Mouse (Mus musculus) gastrocnemius, adult 2 months (tissue): ENCODE data around the gene Zfp280b. TPM values are rescaled to one million over a fixed set of nuclear protein-coding genes. Genes with fewer than 3 reads are reported as not detected.
A peak's percentile ranks its signal among the peaks of the same experiment; 100 is the strongest.

Source experiments
- DNase-seq: peaks from one replicate; pipeline ENCODE4 v3.0.0; 2022
- H3K27ac ChIP-seq: fragments of 200-600 bp; 2 replicates; pipeline ENCODE4 v1.8.1; 2022; ENCODE audit warnings: mild to moderate bottlenecking
- H3K4me3 ChIP-seq: fragments of 200-600 bp; 2 replicates; pipeline ENCODE4 v1.8.1; 2022; ENCODE audit warnings: mild to moderate bottlenecking, moderate library complexity
- CTCF ChIP-seq: fragments of 200-600 bp; IDR thresholded peaks from 2 replicates; pipeline ENCODE4 v1.8.1; 2022; ENCODE audit warnings: antibody characterized with exemption, mild to moderate bottlenecking, moderate library complexity
- intact Hi-C: fragments of 180-260 bp; cut with DNase I; formaldehyde crosslinking; loops from one replicate; pipeline ENCODE4 v1.15.1; 2025
- total RNA-seq, 2 experiments: library from RNA; stranded (reverse); gene quantifications; 2 replicates each; pipeline ENCODE4 v1.2.3; 2021

Zfp280b gene
- total RNA-seq, 2 experiments from 2014 or later: 9.5 to 10.3 TPM

GRCm38 (mm10) chr10:76012922-76013321, 19.5 kb upstream of the Zfp280b start:
- Histone ChIP-seq H3K27ac (no peak overlapping the region), H3K4me3 (no peak overlapping the region)
- intact Hi-C loops: no loop called here
- DNase-seq: no peak
- no peak for TF ChIP-seq CTCF

- intact Hi-C loops: no loop called here
- no peak for DNase-seq
- Histone ChIP-seq H3K4me3 (no peak overlapping the region), H3K27ac (peak overlapping the region; percentile 16; the same call in 1 of the 2 replicates)
- TF ChIP-seq CTCF: no peak
Measured at GRCm38 (mm10) chr10:76016886-76017285, 15.6 kb upstream of the Zfp280b start.

- DNase-seq: no peak
- H3K4me3 ChIP-seq: no peak overlapping the region
- H3K27ac ChIP-seq: no peak overlapping the region
- intact Hi-C loops: loop anchor here (10.0 kb wide), 1 partner anchor 1553 kb away; no protein-coding TSS in a partner anchor
- TF ChIP-seq CTCF: no peak
Measured at GRCm38 (mm10) chr10:76021728-76022127, 10.7 kb upstream of the Zfp280b start.

GRCm38 (mm10) chr10:76023921-76024320, 8.5 kb upstream of the Zfp280b start:
- intact Hi-C loops: loop anchor here (10.0 kb wide), 1 partner anchor 1551 kb away; no protein-coding TSS in a partner anchor
- no peak overlapping the region for H3K27ac ChIP-seq
- no peak for TF ChIP-seq CTCF
- H3K4me3 ChIP-seq: no peak overlapping the region
- no peak for DNase-seq

- H3K4me3 ChIP-seq: no peak overlapping the region
- H3K27ac ChIP-seq: no peak overlapping the region
- no peak for DNase-seq
- no peak for TF ChIP-seq CTCF
- intact Hi-C loops: loop anchor here (10.0 kb wide), 1 partner anchor 1549 kb away; no protein-coding TSS in a partner anchor
Measured at GRCm38 (mm10) chr10:76025470-76026190, 6.8 kb upstream of the Zfp280b start.

- DNase-seq: no peak
- intact Hi-C loops: loop anchor here (10.0 kb wide), 1 partner anchor 1547 kb away; no protein-coding TSS in a partner anchor
Measured at GRCm38 (mm10) chr10:76027127-76028015, 5.1 kb upstream of the Zfp280b start.

GRCm38 (mm10) chr10:76028016-76028366, 4.5 kb upstream of the Zfp280b start:
- DNase-seq: no peak
- no peak overlapping the region for H3K4me3 ChIP-seq
- no peak for TF ChIP-seq CTCF
- H3K27ac ChIP-seq: no peak overlapping the region
- intact Hi-C loops: loop anchor here (10.0 kb wide), 1 partner anchor 1547 kb away; no protein-coding TSS in a partner anchor

More at GRCm38 (mm10) chr10:76027127-76028015, 5.1 kb upstream of the Zfp280b start:
- TF ChIP-seq CTCF: no peak
- Histone ChIP-seq H3K4me3 (no peak overlapping the region), H3K27ac (peak overlapping the region; percentile 64)

- no peak for DNase-seq
- TF ChIP-seq CTCF: no peak
- Histone ChIP-seq H3K27ac (no peak overlapping the region), H3K4me3 (no peak overlapping the region)
- intact Hi-C loops: loop anchor here (10.0 kb wide), 1 partner anchor 1546 kb away; no protein-coding TSS in a partner anchor
Measured at GRCm38 (mm10) chr10:76028396-76028795, 4.1 kb upstream of the Zfp280b start.

GRCm38 (mm10) chr10:76029276-76029675, 3.2 kb upstream of the Zfp280b start:
- no peak for TF ChIP-seq CTCF
- Histone ChIP-seq H3K4me3 (no peak overlapping the region), H3K27ac (no peak overlapping the region)
- intact Hi-C loops: loop anchor here (10.0 kb wide), 1 partner anchor 1546 kb away; no protein-coding TSS in a partner anchor
- DNase-seq: no peak

- no peak for DNase-seq
- Histone ChIP-seq H3K27ac (no peak overlapping the region), H3K4me3 (no peak overlapping the region)
- TF ChIP-seq CTCF: no peak
- intact Hi-C loops: no loop called here
Measured at GRCm38 (mm10) chr10:76030496-76030895, 2.0 kb upstream of the Zfp280b start.

GRCm38 (mm10) chr10:76031511-76032401, 694 bp upstream of the Zfp280b start:
- DNase-seq: no peak
- H3K4me3 ChIP-seq: peak overlapping the region; percentile 91
- H3K27ac ChIP-seq: peak overlapping the region; percentile 92
- no peak for TF ChIP-seq CTCF
- intact Hi-C loops: no loop called here

- TF ChIP-seq CTCF: no peak
- DNase-seq: no peak
- peak overlapping the region; percentile 91 for H3K4me3 ChIP-seq
- intact Hi-C loops: no loop called here
- H3K27ac ChIP-seq: peak overlapping the region; percentile 92
Measured at GRCm38 (mm10) chr10:76033119-76033455, 637 bp downstream of the Zfp280b start.
